Mouse (Mus musculus): ENCODE results near the gene Klhl9. TPM values are rescaled to one million over a fixed set of nuclear protein-coding genes. Genes with fewer than 3 reads are reported as not detected.
A peak's percentile ranks its signal among the peaks of the same experiment; 100 is the strongest.

The Klhl9 gene
- total RNA-seq, 2 experiments from 2014 or later = 69.3 to 71.1 TPM

- DNase-seq = no peak
- intact Hi-C loops (cut with DNase I) = no loop called here
Observed at GRCm38 (mm10) chr4:88723497-88724090, 1.3 kb upstream of the Klhl9 start.

GRCm38 (mm10) chr4:88718715-88719114 is 3.5 kb downstream of the Klhl9 start:
- intact Hi-C loops (cut with DNase I) = no loop called here
- no peak for DNase-seq

GRCm38 (mm10) chr4:88715059-88715458 is 7.2 kb downstream of the Klhl9 start:
- DNase-seq = no peak
- intact Hi-C loops (cut with DNase I) = no loop called here

- intact Hi-C loops (cut with DNase I) = no loop called here
- DNase-seq = no peak
Observed at GRCm38 (mm10) chr4:88714281-88714680, 8.0 kb downstream of the Klhl9 start.

GRCm38 (mm10) chr4:88707128-88707826 is 15.0 kb downstream of the Klhl9 start:
- DNase-seq = no peak
- intact Hi-C loops (cut with DNase I) = no loop called here

GRCm38 (mm10) chr4:88705924-88706323 is 16.3 kb downstream of the Klhl9 start:
- intact Hi-C loops (cut with DNase I) = no loop called here

GRCm38 (mm10) chr4:88699301-88699700 is 23.0 kb downstream of the Klhl9 start:
- intact Hi-C loops (cut with DNase I) = no loop called here
- no peak for DNase-seq

More at GRCm38 (mm10) chr4:88705924-88706323, 16.3 kb downstream of the Klhl9 start:
- no peak for DNase-seq

- intact Hi-C loops (cut with DNase I) = no loop called here
- no peak for DNase-seq
Observed at GRCm38 (mm10) chr4:88698781-88699180, 23.5 kb downstream of the Klhl9 start.

GRCm38 (mm10) chr4:88697753-88698152 is 24.5 kb downstream of the Klhl9 start:
- intact Hi-C loops (cut with DNase I) = no loop called here

GRCm38 (mm10) chr4:88697108-88697507 is 25.2 kb downstream of the Klhl9 start:
- intact Hi-C loops (cut with DNase I) = no loop called here
- DNase-seq = no peak

More at GRCm38 (mm10) chr4:88697753-88698152, 24.5 kb downstream of the Klhl9 start:
- DNase-seq = no peak

GRCm38 (mm10) chr4:88696237-88696884 is 25.9 kb downstream of the Klhl9 start:
- intact Hi-C loops (cut with DNase I) = loop anchor here (1.0 kb wide), 1 partner anchor 31 kb away; no protein-coding TSS in a partner anchor
- DNase-seq = peak; percentile 78 to 80

- DNase-seq = no peak
- intact Hi-C loops (cut with DNase I) = no loop called here
Observed at GRCm38 (mm10) chr4:88693392-88693791, 28.9 kb downstream of the Klhl9 start.

- intact Hi-C loops (cut with DNase I) = no loop called here
- no peak for DNase-seq
Observed at GRCm38 (mm10) chr4:88692537-88692936, 29.7 kb downstream of the Klhl9 start.

- intact Hi-C loops (cut with DNase I) = no loop called here
- DNase-seq = no peak
Observed at GRCm38 (mm10) chr4:88691259-88691658, 31.0 kb downstream of the Klhl9 start, which contains the start of gene Ifnab. Ifnab (minus strand) TSS chr4:88691359.

GRCm38 (mm10) chr4:88683812-88684211 is 38.5 kb downstream of the Klhl9 start, which contains the start of gene Ifna2:
Ifna2 (minus strand) TSS chr4:88683912.
- no peak for DNase-seq
- intact Hi-C loops (cut with DNase I) = loop anchor here (5.0 kb wide), 1 partner anchor 138 kb away; no protein-coding TSS in a partner anchor

GRCm38 (mm10) chr4:88681353-88681752 is 40.9 kb downstream of the Klhl9 start:
- intact Hi-C loops (cut with DNase I) = loop anchor here (5.0 kb wide), 1 partner anchor 141 kb away; no protein-coding TSS in a partner anchor
- no peak for DNase-seq

GRCm38 (mm10) chr4:88680362-88680761 is 41.9 kb downstream of the Klhl9 start:
- intact Hi-C loops (cut with DNase I) = loop anchor here (5.0 kb wide), 1 partner anchor 142 kb away; no protein-coding TSS in a partner anchor
- DNase-seq = peak in 1 of 2 experiments; percentile 20

GRCm38 (mm10) chr4:88676824-88677223 is 45.4 kb downstream of the Klhl9 start, which contains the start of gene Ifna16:
Ifna16 (minus strand) TSS chr4:88676924.
- DNase-seq = no peak
- intact Hi-C loops (cut with DNase I) = no loop called here
